Mouse (Mus musculus): Measurements from ENCODE around the gene Gm45717. TPM values are rescaled to one million over a fixed set of nuclear protein-coding genes. Genes with fewer than 3 reads are reported as not detected.

Gm45717 gene
- polyA plus RNA-seq, 1 experiment from 2014 or later, result not detected

- Histone ChIP-seq H3K27ac (replicated peaks) (peak overlapping the region; percentile 82), H3K9me3 (replicated peaks) (no peaks in the 10 kb centered on the region), H3K4me2 (replicated peaks) (peak overlapping the region; percentile 39), H3K9ac (no peak overlapping the region), H3K4me1 (peaks cover 28% of the 10 kb centered on the region), H3K27me3 (no peaks in the 10 kb centered on the region), H3K36me3 (no peaks in the 10 kb centered on the region), H3K4me3 (replicated peaks) (peak overlapping the region; percentile 26)
- 6% methylated on average over 14 of the region's 14 CpGs for whole genome bisulfite sequencing
- ATAC-seq (ENCODE audit: insufficient number of reproducible peaks, low FRiP score, low TSS enrichment, low read depth), result peak; percentile 77
Observed at GRCm38 (mm10) chr7:140967862-140968591, 12.3 kb upstream of the Gm45717 start.

- Histone ChIP-seq H3K27ac (replicated peaks) (peak within 1 kb of the TSS; percentile 82), H3K9me3 (replicated peaks) (no peaks in the 10 kb centered on the region), H3K4me2 (replicated peaks) (peak within 1 kb of the TSS; percentile 39), H3K9ac (no peak within 1 kb of the TSS), H3K4me3 (replicated peaks) (peak within 1 kb of the TSS; percentile 26), H3K27me3 (no peaks in the 10 kb centered on the region), H3K36me3 (no peaks in the 10 kb centered on the region), H3K4me1 (peaks cover 25% of the 10 kb centered on the region)
- 87% methylated on average over 4 of the region's 4 CpGs for WGBS
- no peak for ATAC-seq (ENCODE audit: insufficient number of reproducible peaks, low FRiP score, low TSS enrichment, low read depth)
Observed at GRCm38 (mm10) chr7:140966921-140967320, 11.2 kb upstream of the Gm45717 start, which contains the start of gene Ifitm1. Ifitm1 (plus strand) TSS chr7:140967221.

DNA sequence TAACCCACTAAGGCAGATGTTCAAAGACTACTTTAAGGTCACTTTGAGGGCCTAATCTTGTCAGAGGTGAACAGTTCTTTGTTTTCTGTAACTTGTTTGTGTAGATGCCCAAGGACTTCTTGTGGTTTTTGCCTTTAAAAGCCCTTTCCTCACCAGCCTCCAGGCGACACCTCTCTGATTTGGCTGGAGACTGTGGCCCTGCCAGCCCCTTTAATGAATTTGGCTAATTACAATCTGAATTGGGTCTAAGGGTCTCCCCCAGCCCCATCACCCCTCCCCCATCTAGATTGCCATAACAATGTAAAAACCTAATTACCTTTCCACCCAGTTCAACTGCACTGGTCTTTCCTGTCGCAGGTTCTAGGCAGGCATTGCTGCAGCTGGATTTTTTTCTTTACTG, 7.0 kb upstream of the Gm45717 start:
- WGBS, result 76% methylated on average over 2 of the region's 2 CpGs
- Histone ChIP-seq H3K36me3 (no peaks in the 10 kb centered on the region), H3K4me3 (replicated peaks) (no peak overlapping the region), H3K9me3 (replicated peaks) (no peaks in the 10 kb centered on the region), H3K4me2 (replicated peaks) (no peak overlapping the region), H3K9ac (no peak overlapping the region), H3K4me1 (peaks cover 15% of the 10 kb centered on the region), H3K27ac (replicated peaks) (no peak overlapping the region), H3K27me3 (no peaks in the 10 kb centered on the region)
- ATAC-seq (ENCODE audit: insufficient number of reproducible peaks, low FRiP score, low TSS enrichment, low read depth), result no peak

DNA sequence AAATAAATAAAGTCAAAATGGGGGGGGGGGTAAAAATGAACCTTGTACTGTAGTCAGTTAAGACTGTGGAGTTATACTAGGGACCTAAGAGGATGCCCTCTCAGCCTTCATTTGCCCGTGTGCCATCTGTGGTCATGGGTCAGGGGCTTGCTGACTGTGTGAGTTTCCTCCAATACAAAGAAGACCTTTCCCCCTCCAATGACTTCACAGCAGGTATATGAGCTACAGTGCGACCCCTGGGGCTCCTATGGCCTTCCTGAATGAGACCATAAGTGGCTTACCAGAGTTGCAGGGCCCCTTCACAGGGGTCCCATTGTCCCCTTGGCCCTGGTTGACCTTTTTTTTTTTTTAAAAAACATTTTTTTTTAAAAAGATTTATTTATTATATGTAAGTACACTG, 5.7 kb upstream of the Gm45717 start:
- Histone ChIP-seq H3K4me2 (replicated peaks) (no peak overlapping the region), H3K9me3 (replicated peaks) (no peaks in the 10 kb centered on the region), H3K4me3 (replicated peaks) (no peak overlapping the region), H3K9ac (no peak overlapping the region), H3K36me3 (no peaks in the 10 kb centered on the region), H3K27ac (replicated peaks) (no peak overlapping the region), H3K4me1 (peaks cover 18% of the 10 kb centered on the region), H3K27me3 (no peaks in the 10 kb centered on the region)
- ATAC-seq (ENCODE audit: insufficient number of reproducible peaks, low FRiP score, low TSS enrichment, low read depth), result no peak
- WGBS, result 69% methylated on average over 2 of the region's 2 CpGs

DNA sequence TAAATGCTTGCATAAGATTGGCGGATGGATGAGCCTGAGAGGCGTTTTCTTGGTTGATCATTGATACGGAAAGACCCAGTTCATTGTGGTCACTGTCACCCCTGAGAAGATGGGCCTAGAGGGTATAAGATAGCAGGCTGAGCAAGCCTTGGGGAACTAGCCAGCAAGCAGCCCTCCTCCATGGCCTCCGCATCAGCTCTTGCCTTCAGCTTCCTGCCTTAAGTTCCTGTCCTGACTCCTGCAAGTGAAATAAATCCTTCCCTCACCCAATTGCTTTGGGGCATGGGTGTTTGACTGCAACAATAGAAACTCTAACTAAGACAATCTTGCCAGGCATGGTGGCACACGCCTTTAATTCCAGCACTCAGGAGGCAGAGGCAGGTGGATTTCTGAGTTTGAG, 4.3 kb upstream of the Gm45717 start:
- Histone ChIP-seq H3K27me3 (no peaks in the 10 kb centered on the region), H3K4me3 (replicated peaks) (no peak overlapping the region), H3K36me3 (no peaks in the 10 kb centered on the region), H3K9me3 (replicated peaks) (no peaks in the 10 kb centered on the region), H3K27ac (replicated peaks) (no peak overlapping the region), H3K9ac (no peak overlapping the region), H3K4me1 (peaks cover 23% of the 10 kb centered on the region), H3K4me2 (replicated peaks) (no peak overlapping the region)
- 78% methylated on average over 5 of the region's 5 CpGs for WGBS
- ATAC-seq (ENCODE audit: insufficient number of reproducible peaks, low FRiP score, low TSS enrichment, low read depth), result no peak

DNA sequence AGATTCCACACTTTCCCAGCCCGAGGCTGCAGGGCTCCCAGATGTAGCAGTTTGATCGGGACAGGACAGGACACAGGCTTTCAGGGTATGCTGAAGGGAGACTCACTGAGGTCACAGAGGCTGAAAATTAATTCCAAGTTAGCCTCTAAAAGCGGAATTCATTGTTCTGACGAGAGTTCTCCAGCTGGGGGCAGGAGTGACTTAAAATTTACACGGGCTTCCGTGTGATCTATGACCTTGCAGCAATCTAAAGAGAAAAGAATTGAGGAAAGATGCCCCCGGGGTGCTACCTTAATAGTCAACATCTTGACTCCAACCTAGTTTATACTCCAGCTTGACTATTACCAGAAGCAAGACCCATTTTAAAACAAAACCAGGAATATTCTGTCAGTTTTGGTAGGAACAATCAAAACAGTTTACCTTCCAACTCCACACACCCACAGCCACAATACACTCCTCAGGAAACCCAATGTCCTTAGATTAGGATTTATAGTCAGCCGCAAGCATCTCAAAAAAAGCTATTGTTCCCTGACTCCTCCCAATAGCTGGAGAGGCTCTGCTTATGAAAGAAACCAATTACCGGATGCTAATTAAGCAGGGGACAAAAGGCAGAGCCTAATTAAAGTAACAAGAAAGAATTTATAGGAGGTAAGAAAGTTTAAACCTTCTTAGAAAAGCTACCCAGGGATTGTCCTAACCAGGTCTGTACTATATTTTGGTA, 3.6 kb upstream of the Gm45717 start:
- peak overlapping the region; percentile 55; the same call in 1 of the 2 replicates for H3K27ac ChIP-seq (replicated peaks)
- H3K36me3 ChIP-seq, result no peaks in the 10 kb centered on the region
- no peak overlapping the region for H3K4me3 ChIP-seq (replicated peaks)
- H3K4me1 ChIP-seq, result peaks cover 24% of the 10 kb centered on the region
- H3K27me3 ChIP-seq, result no peaks in the 10 kb centered on the region
- 12% methylated on average over 9 of the region's 9 CpGs for WGBS
- no peaks in the 10 kb centered on the region for H3K9me3 ChIP-seq (replicated peaks)
- no peak overlapping the region for H3K4me2 ChIP-seq (replicated peaks)
- no peak overlapping the region for H3K9ac ChIP-seq
- ATAC-seq (ENCODE audit: insufficient number of reproducible peaks, low FRiP score, low TSS enrichment, low read depth), result no peak

GRCm38 (mm10) chr7:140956556-140956869, 776 bp upstream of the Gm45717 start:
- Histone ChIP-seq H3K36me3 (peaks cover 7% of the 10 kb centered on the region; the same call in 1 of the 2 replicates), H3K9ac (no peak overlapping the region; the same call in 1 of the 2 replicates), H3K4me1 (peaks cover 53% of the 10 kb centered on the region), H3K9me3 (replicated peaks) (no peaks in the 10 kb centered on the region), H3K4me3 (replicated peaks) (peak overlapping the region; percentile 66), H3K27me3 (no peaks in the 10 kb centered on the region), H3K4me2 (replicated peaks) (peak overlapping the region; percentile 82), H3K27ac (replicated peaks) (peak overlapping the region; percentile 98)
- ATAC-seq (ENCODE audit: insufficient number of reproducible peaks, low FRiP score, low TSS enrichment, low read depth), result no peak
- 22% methylated on average over 6 of the region's 6 CpGs for WGBS

- no peak for ATAC-seq (ENCODE audit: insufficient number of reproducible peaks, low FRiP score, low TSS enrichment, low read depth)
- peaks cover 64% of the 10 kb centered on the region for H3K4me1 ChIP-seq
- peak overlapping the region; percentile 82 for H3K4me2 ChIP-seq (replicated peaks)
- H3K36me3 ChIP-seq, result peaks cover 7% of the 10 kb centered on the region; the same call in 1 of the 2 replicates
- peak overlapping the region; percentile 74 for H3K9ac ChIP-seq
- no peaks in the 10 kb centered on the region for H3K27me3 ChIP-seq
- WGBS, result under 1% methylated on average over 17 of the region's 17 CpGs
- peak overlapping the region; percentile 66 for H3K4me3 ChIP-seq (replicated peaks)
- no peaks in the 10 kb centered on the region for H3K9me3 ChIP-seq (replicated peaks)
- H3K27ac ChIP-seq (replicated peaks), result peak overlapping the region; percentile 98
Observed at GRCm38 (mm10) chr7:140955342-140955741, 395 bp downstream of the Gm45717 start.

DNA sequence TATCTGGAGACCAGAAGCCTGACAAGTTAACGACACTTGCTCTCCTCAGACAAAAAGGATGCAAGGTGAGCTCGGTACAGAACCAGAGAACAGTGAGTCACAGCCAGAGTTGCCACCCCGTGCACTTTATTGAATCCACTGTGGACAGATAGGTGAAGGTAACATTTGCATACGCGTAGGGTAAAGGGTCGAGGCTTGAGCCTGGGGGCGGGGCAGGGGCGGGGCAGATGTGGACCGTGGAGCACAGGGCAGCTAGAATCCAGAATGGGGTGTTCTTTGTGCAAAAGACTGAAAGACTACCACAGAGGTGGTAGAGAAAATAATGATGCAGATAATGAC, 1.0 kb downstream of the Gm45717 start:
- peaks cover 71% of the 10 kb centered on the region for H3K4me1 ChIP-seq
- H3K27ac ChIP-seq (replicated peaks), result peak overlapping the region; percentile 98
- H3K4me2 ChIP-seq (replicated peaks), result peak overlapping the region; percentile 82
- peaks cover 10% of the 10 kb centered on the region for H3K36me3 ChIP-seq
- no peak for ATAC-seq (ENCODE audit: insufficient number of reproducible peaks, low FRiP score, low TSS enrichment, low read depth)
- H3K9me3 ChIP-seq (replicated peaks), result no peaks in the 10 kb centered on the region
- H3K9ac ChIP-seq, result peak overlapping the region; percentile 74
- peak overlapping the region; percentile 66 for H3K4me3 ChIP-seq (replicated peaks)
- no peaks in the 10 kb centered on the region for H3K27me3 ChIP-seq
- WGBS, result 3% methylated on average over 9 of the region's 9 CpGs

GRCm38 (mm10) chr7:140953800-140954732, 1.7 kb downstream of the Gm45717 start:
- Histone ChIP-seq H3K27me3 (no peaks in the 10 kb centered on the region), H3K36me3 (peaks cover 17% of the 10 kb centered on the region), H3K27ac (replicated peaks) (peak overlapping the region; percentile 98), H3K4me3 (replicated peaks) (peak overlapping the region; percentile 66), H3K9me3 (replicated peaks) (no peaks in the 10 kb centered on the region), H3K4me1 (peaks cover 68% of the 10 kb centered on the region), H3K4me2 (replicated peaks) (peak overlapping the region; percentile 82), H3K9ac (peak overlapping the region; percentile 74)
- 41% methylated on average over 15 of the region's 15 CpGs for WGBS
- ATAC-seq (ENCODE audit: insufficient number of reproducible peaks, low FRiP score, low TSS enrichment, low read depth), result no peak

DNA sequence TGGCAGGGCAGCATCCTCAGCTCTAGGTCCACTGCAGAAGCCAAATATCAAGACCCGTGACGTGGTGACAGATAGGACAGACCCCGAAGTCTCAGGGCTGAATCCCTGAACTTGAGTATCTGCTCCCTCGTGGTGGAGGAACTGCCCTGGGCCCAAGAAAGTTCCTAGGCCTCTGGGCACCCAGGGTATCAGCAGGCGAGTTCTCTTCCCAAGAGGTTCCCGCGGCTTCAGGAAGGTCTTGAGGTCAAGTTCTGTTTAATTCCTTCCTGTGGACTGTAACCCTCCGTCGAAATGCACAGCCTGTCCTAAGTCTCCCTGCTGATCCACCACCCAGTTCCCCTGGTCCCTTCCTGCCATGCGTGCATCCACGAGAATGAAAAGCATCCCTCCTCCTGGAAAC, 2.6 kb downstream of the Gm45717 start:
- WGBS, result 85% methylated on average over 11 of the region's 11 CpGs
- H3K27ac ChIP-seq (replicated peaks), result peak overlapping the region; percentile 98; the same call in 1 of the 2 replicates

More for the DNA sequence above, 2.6 kb downstream of the Gm45717 start:
- H3K9ac ChIP-seq, result 0 out of 2 replicates have a peak overlapping the region, but pooled peaks have one; percentile 74
- peak overlapping the region; percentile 82 for H3K4me2 ChIP-seq (replicated peaks)
- ATAC-seq (ENCODE audit: insufficient number of reproducible peaks, low FRiP score, low TSS enrichment, low read depth), result no peak
- no peaks in the 10 kb centered on the region for H3K27me3 ChIP-seq
- H3K36me3 ChIP-seq, result peaks cover 26% of the 10 kb centered on the region
- peak overlapping the region; percentile 66 for H3K4me3 ChIP-seq (replicated peaks)
- H3K9me3 ChIP-seq (replicated peaks), result no peaks in the 10 kb centered on the region
- peaks cover 64% of the 10 kb centered on the region for H3K4me1 ChIP-seq
